Mouse (Mus musculus) c-Kit-positive CD71-positive TER-119-negative erythroid progenitor cells, embryonic 14.5 days (primary cell): Measurements from ENCODE around the gene Lcp1.
"Not testable (repeated sequence)": the region's sequence is repeated elsewhere in the genome, so short reads cannot be mapped to it uniquely, and the experiment has no call there.

Experiments used
- DNase-seq: peaks from one replicate; pipeline ENCODE4 v3.0.0-alpha.2; 2013; ENCODE audit warnings: low read depth

The Lcp1 gene

DNA sequence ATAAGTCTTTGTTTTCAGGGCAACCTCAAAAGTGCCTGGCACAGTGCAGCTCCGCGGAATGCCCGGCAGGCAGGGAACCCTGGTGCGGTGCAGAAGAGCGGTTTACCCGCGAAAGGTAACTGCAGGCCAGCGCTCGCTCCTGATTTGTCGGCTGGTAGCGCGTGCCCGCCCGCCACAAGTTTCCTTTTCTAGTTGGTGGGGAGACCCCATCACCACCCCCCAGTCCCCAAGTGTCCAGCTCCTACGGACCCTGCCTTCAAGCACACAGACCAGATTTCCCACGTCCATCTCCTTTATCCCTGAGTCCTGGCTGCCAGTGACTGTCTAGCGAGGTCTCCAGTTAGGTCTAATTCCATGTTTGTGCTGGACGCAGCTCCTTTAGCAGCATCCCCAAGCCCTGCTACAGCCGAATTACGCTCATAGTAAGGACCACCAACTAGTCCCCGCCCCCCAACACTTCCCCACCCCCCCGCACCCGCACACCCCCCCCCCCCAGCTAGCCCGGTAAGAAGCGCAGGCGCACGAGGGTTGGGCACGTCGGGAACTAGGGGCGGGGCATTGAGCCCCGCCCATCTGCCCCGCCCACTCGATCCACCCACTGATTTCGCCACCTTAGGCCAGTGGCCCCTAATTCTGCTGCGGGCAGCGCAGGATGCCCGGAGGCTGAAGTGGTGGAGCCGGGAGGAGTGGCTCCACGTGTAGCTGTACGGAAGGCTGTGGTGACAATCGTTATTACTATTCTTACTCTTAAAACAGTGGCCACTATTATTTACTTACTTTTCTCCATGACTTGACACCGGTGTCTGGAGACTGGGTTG is at the start of gene Lcp1, which contains the start of gene Lrrc63:
Gene Lcp1, plus strand, starts transcription at position 601 of the 818 bp plus-strand sequence.
Gene Lrrc63, minus strand, starts transcription at position 381 of the 818 bp plus-strand sequence.
- peak; percentile 51 for DNase-seq

DNA sequence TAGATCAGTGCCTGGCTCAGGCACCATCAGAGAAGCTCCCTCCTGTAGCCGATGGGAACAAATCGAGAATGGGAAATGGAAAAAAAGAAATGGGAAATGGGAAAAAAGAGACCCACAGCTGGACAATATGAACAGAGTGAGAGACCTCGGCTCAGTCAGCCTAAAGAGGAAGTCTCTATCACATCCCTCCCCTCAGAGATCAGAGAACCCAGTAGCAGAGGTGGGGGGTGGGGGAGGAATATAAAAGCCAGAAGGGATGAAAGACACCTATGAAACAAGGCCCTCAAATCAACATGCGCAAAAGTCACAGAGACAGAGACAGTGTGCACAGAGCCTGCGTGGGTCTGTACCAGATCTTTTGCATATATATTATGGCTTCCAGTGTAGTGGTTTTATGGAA is 27.9 kb upstream of the Lcp1 start:
- DNase-seq = no peak

DNA sequence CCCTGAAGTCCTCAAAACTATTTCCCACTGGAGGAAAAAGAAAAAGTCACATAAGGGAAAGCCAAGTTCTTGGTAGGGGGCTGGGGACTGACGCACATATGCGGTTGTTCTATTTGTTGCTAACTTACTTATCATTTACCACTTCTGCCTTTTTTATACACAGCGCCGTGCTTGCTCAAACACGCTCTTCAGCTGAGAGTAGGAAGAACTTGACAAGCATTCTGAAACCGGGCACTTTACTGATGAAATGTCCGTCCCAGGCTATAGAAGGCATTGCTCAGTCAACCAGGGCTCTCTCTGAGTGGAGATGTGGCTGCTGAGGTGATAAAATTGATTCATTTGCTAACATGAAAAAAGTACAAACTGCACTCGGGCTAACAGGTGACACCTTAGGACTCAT is 9.2 kb upstream of the Lcp1 start:
- no peak for DNase-seq

DNA sequence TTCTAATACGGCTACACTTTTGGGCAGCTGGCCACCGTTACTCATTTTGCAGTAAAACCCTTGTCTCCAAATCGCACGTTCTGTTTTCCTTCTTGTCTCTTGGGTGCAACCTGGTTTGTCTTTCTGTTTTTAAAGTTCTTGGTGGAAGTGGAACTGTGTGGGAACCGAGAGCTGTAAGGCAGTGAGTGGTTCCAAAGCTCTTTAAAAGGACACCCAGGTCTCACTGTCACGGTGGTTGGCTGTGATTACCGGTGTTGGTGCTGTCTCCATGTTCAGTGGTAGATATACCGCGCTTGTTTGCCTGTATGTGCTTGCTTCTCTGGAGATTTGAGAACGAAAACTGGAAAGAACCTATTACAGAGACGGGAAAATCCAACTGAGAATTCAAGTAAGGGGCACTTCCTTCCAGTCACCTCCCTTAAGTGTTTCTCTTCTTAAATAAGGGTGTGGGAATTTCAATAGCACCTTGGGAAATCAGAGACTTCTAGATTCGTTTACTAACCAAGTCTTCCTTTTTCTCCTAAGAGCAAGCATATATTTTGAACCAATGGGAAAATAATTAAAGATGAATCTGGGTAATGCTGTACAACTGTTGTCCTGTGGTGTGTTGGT is 529 bp downstream of the Lcp1 start:
- no peak for DNase-seq

DNA sequence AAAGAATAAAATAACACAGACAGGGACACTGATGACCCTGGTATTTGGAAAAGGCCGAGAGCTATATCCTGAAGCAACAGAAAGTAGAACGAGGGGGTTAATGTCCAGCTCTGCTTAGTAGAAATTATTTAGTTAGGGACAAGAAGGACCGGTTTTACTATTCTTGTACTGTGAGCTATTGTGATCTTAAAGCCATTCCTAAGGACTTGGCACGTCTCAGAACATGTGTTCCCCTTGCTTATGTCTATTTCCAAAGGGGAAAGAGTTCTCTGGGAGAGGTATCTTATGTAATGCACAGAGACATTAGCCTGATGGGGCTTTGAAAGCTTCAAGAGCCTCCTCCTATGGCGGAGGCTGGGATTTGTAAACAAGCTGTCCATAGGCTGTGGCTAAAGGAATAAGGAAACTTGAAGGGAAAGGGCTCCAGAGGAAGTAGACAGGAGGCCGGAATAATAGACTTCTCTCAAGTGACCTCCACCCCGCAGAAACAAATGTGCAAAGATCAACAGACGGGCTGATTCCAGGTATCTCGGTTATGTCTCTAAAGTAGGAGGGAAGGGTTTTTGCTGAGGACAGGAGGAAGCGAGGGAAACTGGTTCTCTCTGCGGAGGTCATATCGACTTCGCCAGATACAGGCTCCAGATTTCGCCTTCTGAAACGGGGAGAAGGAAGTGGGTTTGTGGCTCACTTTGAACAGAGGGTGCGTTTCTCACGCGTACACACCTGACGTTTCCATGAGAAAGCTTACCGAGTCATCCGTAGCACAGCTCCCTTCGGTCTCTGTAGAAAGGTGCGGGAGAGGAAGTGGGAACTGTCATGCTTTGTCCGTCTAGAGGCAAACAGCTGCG is 5.4 kb downstream of the Lcp1 start:
- DNase-seq = no peak

DNA sequence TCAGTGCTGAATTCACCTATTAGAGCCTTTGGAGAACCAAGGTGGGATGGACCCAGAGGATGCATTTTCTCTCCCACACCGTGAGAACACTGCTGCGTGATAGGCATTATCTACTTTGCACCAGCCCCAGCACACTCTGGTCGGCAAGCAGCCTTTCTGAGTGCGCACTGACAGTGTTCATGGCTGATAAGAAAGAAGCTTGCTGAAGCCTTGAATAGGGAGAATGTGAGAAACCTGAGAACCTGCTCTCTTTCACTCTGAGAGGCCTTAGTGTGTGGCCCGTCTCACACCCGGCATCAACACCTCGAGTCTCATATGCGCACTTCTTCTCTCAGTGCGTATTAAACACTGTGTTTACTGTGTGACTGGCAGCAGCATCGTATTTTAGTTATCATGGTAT is 7.6 kb downstream of the Lcp1 start:
- DNase-seq = peak; percentile 71

DNA sequence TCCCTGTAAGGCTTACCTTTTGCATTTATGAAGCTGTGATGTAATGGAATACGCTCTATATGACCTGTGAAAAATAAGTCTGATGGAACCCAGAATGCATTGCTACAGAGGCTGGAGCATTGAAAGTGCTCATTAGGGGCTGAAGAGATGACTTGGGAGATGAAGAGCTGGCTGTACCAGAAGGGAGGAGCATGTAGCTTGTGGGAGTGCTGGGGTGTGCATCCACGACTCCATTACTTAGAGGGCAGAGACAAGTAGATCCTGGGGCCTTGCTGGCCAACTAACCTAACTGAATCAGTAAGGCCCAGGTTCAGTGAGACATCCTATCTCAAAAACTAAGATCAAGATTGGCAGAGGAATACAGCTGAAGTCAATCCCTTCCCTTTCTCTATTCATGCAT is 8.3 kb downstream of the Lcp1 start:
- no peak for DNase-seq

DNA sequence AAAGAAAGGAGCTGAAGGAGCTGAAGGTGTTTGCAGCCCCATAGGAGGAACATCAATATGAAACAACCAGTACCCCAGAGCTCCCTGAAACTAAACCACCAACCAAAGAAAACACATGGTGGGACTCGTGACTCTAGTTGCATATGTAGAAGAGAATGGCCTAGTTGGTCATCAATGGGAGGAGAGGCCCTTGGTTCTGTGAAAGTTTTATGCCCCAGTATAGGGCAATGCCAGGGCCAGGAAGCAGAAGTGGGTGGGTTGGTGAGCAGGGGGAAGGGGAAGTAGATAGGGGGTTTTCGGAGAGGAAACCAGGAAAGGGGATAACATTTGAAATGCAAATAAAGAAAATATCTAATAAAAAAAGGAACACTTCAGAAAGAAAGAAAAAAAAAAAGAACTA is 16.8 kb downstream of the Lcp1 start:
- not testable (repeated sequence) for DNase-seq

DNA sequence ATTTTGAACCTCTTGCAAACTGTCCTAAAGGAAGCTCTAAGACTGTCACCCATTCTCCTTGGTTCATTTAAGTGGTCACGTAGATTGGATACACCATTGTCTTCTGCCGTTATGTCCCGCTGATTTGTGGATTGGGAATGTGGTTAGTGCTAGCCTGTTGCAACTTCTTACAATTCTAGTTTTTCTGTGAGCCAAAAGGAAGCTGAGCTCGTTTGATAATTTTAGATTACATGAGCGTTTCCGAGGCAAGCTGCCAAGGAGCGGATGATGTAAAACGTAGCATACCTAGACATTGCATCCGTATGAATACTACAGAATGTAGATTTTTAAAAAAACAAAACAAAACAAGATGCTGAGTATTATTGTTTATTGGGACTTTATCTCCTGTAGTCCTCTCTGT is 17.3 kb downstream of the Lcp1 start:
- no peak for DNase-seq

DNA sequence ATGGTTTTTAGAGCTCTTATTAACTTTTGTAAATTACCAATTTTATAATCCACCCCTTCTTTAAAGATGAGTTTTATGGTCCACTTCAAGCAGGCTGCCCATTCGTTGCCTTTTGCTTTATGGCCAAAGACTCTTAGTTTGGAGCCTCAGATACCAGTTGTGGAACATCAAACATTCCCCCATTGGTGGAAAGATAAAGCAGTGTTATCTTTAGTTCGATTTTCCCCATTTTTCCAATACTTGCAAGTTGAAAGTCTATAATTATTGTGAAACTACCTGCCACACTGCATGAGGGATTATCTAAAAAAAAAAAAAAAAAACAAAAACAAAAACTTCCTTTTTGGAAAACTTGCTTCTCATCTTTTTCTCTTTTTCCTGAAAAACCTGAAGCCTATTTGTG is 19.8 kb downstream of the Lcp1 start:
- no peak for DNase-seq

DNA sequence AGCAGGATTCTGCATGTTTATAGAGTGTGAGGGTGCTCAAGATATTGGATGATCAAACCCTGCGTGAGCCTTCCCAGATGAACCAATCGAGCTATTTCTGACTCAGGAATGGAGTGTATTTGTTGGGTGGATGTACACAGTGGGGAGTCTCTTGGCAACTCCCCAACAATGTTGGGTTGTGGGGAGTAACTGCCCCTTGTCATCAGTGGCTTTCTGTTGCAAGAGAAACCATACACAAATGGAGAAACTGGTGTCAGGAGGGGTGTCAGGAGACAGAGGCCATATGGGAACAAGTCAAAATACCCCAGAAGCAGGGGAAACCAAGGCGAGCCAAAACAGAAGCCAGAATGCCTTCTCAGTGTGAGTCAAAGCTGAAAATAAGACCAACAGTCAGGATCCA is 20.2 kb downstream of the Lcp1 start:
- no peak for DNase-seq

DNA sequence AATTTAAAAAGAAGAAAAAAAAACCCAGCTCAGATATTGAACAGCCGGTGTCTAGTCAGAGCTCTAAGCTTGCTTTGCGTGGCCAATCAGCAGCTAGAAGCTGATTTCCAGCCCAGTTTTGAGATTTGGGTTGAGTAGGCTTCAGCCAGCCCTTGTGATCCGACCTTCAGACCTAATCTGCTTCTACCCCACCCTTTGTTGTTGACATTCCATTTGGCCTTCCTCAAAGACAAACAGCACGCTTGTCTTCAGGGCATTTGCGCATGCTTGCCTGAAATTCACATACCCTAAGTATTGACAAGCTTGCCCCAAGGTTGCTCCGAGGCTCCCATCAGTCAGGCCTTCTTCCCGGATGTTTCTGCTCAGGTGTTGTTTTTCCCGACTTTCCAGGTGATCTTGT is 23.6 kb downstream of the Lcp1 start:
- DNase-seq = no peak

DNA sequence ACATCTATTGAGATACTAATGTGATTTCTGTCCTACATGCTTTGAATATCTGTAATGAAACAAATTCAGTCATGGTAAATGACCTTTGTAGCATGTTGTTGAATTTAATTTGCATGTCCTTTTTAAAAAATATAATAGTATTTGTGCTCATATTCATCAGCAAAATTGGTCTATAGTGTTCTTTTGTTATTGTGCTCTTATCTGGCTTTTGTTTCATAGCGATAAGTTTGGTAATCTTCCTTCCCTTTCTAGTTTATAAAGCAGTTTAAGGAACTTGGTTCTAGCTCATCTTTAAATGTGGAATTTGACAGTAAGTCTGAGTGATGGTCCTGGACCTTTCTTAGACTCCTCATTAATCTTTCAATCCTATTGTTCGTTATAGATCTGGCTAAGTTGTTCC is 28.5 kb downstream of the Lcp1 start:
- no peak for DNase-seq

DNA sequence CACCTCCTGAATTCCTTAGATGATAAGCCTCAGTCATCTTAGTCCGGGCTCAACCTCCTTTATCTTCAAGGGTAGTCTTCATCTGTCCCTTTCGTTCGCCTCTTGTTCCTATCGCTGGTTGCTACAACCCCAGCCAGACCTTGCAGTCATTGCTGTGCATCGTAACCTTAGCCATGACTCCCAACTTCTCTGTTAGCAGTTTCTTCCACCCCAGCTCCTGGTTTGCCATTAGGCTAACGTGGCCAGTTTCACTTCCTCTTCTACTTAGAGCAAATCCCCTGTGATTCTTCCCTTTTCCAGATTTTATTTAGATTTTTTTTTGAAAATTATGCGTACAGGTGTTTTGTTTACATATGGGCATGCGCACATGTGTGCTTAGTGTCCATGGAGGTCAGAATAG is 33.0 kb downstream of the Lcp1 start:
- DNase-seq = no peak

DNA sequence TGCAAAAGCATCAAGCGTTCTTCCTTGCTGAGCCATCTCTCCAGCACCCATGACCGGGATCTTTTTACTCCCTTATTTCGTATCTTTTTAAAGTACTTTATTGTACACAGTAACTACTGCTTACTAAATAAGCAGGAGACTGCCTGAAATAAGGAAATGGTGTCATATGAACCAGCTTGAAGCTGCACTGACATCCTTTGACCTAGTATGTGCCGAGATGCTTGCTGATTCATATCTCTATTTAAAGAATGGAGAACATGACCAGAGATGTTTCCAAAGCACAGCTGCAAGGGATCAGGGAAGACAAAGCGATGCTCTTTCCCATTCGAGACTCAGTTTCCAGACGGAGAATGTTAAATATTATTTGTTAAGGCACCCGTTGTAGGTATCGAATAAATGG is 33.4 kb downstream of the Lcp1 start:
- DNase-seq = no peak

DNA sequence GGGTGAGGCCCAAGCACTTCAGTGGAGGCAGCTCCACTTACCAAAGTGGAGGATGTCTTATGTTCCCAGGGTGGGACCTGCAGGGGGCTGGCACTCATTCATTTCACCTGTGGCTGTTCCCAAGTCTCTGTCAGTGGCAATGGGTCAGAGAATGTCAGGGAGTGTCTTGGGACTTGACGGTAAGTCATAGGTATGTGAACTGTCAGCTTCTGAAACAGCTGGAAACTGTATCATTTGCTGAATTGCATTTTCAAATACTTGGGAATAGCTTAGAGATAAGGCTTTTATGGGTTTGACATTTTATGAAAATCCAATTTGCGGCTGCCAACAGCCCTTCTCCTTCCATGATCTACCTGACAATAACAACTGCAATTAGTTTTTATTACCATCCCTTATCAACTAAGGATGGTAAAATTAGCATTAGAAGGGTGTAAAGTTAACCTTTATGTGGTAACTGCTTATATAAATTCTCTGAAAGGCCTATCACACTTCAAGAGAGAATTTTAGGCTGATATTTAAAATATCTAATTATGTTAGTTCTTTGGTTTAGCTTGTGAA is 34.8 kb downstream of the Lcp1 start:
- no peak for DNase-seq

DNA sequence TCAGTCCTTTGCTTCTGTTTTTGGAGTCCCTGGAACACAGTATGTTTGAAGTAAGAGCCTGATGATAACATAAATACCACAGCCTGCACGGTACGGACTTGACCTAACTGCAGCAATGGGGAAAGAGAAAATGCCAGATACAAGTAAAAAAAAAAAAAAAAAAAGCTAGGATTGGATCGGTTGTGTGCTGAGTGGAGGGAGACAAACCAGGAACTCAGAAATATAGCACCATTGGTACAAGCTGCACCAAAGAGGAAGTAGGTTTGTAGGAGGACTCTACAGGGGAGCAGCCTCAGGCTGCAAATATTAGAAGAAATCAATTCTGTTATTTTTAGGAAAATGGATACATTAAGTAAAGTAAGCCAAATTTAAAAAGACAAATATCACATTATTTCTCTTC is 37.6 kb downstream of the Lcp1 start:
- DNase-seq = no peak

DNA sequence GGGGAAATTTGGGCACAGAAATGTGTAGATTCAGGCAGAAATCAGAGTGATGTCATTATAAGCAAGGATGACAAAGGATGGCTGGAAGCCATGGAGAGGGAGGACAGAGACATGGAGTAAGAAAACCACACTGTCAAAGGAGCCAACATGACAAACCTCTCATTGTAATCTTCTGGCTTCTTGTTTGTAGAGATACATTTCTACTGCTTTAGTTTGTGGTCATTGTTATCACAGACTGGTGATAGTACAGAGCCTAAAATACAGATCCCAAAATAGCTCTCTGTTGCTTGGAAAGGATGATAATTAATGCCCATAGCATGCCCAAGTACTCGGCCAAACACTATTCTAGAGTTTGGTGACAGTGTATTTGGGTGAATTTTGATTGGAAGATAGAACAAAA is 39.6 kb downstream of the Lcp1 start:
- no peak for DNase-seq

DNA sequence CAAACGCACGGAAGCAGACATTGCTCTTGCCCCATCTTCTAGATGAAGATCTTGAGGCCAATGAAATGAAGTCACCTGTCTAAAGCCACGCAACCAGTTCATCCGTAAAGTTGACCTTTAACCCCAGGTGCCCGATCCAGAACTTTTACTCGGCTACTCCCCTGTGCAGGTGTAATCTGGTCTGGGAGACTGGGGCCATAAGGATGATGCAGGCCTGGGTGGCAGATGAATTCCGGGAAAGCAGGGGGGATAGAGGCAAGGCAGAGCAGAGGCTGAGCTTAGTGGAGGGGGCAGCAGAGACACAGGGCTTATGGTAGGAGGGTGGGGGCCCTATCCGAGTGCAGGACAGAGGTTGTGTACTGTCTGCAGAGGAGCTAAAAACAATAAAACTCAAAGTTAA is 43.4 kb downstream of the Lcp1 start:
- DNase-seq = no peak

DNA sequence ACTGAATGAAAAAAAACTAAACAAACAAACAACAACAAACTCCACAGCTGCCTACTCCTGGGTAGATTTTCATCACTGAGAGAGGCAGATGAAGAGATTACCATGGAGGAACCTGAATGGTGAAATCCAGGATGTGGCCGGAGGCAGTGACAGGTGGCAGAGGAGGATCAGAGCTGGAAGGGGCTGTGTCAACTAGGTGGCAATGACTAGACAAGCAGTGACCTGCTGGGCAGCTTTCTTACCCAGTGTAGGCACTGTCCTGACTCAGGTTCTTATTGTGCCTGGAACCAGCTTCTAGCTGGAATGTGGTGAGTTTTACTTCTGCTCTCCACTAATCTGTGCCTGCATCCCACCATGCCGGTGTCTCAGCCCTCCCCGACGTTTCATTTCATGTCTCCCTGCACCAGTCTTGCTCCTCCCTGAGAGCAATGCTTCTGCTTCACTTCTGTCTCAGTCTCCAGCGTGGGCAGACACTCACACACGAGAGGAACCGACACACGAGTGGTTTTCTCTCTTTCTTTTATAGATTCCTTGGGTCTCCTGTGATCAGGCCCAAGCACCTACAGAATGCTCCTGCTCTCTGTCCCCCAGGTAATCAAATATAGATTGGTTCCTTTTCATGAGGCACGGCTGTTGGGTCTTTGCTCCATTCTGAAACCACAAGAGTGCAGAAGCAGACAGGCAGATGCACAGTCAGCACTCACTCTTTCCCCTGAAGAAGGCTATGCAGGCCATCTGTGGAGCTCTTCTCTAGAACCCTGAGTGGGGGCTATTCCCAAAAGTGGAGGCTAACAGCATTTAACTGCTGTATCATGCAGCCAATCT is 44.0 kb downstream of the Lcp1 start:
- no peak for DNase-seq

DNA sequence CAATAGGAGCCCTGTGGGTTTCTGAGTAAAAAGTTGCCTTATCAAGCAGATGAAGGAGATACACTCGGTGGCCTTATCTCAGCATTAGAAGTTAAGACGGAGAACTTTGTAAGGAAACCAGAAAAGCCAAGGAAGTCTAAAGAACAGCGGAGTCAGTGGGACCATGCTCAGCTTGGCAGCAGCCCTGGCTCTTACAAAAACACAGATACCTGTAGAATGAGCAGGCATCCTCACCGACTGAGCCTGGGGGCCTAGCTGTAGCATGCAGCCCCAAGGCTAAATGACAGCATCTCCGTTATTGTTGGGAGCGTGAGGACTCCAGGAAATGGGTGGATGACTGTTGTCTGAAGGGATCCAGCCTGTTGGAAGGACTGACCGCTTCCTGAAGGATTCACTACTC is 44.9 kb downstream of the Lcp1 start:
- DNase-seq = no peak
